Mouse (Mus musculus): Measurements from ENCODE around the gene Prodh2.
A peak's percentile ranks its signal among the peaks of the same experiment; 100 is the strongest.
"Not testable (repeated sequence)": the region's sequence is repeated elsewhere in the genome, so short reads cannot be mapped to it uniquely, and the experiment has no call there.

The Prodh2 gene

DNA sequence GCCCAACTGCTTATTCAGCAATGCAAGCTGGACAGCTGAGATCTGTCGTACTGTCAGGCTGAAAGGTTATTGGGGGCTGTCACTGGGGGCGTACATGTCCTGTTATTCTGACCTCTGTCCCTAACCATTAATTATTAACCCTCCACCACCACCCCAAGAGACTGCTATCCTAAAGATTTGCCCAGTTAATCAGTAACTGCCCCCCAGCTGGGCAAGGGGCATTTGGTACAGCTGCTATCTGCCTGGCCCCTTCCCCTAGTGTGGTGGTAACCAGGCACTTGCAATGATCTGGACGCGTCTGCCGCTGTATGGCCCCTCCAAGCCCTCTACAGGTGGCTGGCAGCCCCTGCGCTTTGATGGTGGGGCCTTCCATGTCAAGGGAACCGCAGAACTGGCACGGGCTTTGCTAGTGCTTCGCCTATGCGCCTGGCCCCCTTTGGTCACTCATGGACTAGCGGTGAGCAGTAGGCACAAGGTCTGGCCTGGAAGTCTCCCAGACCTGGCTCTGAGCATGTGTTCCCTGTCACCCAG lies at the start of gene Prodh2:
Gene Prodh2, plus strand, starts transcription at position 222 of the 531 bp plus-strand sequence.
- DNase-seq: peak; percentile 61 to 84

DNA sequence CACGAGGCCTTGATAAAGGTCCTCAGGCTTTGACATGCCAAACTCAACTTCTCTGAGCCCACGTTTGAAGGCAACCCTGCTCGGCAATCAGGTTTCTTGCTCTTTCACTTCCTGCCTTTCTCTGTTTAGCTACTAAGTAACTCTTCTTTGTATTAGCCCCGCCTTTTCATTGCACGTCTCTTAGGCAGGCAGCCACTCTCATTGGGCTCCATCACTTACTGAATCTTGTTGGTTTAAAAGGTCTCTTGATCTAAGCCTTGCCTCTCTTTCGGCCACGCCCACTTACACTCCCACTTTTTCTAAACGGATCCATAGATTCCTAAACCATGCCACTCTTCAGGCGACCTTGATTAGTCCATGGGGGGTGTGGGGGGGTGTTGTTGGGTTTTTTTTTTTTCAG lies 49.7 kb upstream of the Prodh2 start:
- DNase-seq: no peak

- peak in 1 of 2 experiments; percentile 37 for DNase-seq
Measured at GRCm38 (mm10) chr7:30444154-30444970, 49.1 kb upstream of the Prodh2 start.

DNA sequence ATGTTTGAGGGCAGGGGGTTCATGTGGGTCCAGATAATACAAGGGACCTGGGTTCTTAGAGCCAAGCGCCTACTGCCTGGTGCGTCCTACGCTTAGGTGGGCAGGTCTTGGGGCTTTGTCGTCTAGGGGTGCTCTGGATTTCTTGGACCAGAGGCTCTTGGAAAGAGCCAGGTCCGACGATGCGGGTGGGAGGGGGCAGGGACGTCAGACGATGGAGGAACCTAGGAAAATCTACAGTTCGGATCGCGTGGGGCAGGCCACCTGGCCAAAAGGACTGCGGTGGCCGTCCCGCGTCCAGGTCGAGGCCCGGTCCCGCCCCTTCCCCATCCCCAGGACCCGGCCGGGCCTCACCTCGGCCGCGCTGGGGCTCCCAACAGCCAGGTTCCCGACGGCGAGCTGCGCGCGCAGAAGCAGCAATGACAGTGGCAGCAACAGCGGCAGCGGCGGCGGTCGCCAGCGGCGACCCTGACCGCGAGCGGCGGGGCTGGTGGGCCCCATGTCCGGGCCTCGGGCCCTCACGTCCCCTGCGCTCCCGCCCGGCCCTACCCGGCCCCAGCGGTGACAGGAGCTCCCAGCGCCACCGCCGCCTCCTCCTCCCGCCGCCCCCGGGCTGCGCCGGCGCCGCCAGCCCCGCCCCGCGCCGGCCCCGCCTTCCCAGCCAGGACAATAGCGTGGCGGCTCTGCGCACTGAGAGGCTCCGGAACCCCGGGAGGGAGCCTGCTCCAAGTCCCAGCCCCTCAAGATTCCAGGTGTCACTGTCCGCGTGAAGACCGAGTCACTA lies 48.3 kb upstream of the Prodh2 start, which contains the start of gene Aplp1:
Gene Aplp1, minus strand, starts transcription at position 565 of the 781 bp plus-strand sequence.
- DNase-seq: peak; percentile 46 to 71

DNA sequence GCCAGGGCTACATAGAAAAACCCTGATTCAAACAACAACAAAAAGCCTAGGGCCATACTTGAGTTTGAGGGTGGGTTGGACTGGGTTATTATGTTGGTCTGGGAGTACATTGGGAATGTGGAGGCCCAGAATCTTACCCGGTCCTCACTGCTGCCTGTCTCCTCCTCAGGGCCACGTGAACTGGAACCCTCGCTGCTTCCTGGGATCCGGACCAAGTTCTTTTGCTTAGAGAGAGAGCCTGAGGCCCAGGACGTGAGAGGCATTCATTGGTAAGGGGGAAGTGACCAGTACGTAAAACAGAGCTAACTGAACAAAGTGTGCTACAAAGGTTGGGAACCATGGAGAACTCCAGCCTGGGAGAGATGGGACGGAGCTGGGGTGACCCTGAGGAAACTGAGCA lies 43.2 kb upstream of the Prodh2 start:
- peak in 1 of 2 experiments; percentile 29 for DNase-seq

- DNase-seq: no peak
Measured at GRCm38 (mm10) chr7:30453327-30453726, 40.1 kb upstream of the Prodh2 start.

- DNase-seq: peak; percentile 75 to 81
Measured at GRCm38 (mm10) chr7:30453766-30454165, 39.7 kb upstream of the Prodh2 start.

DNA sequence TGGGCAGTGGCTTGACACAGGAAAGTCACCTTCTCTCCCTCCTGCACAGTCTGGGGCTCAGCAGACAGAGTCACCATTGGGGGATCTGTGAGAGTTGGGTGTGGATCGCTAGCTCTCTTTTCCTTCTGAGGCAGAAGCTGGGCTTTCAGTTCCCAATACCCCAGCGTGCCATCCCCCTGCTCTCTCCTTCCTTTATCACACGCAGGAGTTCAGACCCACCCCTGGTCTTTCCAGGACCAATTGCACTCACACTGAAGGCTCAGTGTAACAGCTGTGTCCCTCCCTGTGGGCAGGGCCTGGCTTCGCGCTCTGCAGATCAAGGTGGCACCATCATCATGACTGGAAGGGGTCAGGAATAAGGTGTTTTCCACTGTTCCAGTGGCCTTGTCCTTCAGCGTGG lies 39.2 kb upstream of the Prodh2 start:
- no peak for DNase-seq

DNA sequence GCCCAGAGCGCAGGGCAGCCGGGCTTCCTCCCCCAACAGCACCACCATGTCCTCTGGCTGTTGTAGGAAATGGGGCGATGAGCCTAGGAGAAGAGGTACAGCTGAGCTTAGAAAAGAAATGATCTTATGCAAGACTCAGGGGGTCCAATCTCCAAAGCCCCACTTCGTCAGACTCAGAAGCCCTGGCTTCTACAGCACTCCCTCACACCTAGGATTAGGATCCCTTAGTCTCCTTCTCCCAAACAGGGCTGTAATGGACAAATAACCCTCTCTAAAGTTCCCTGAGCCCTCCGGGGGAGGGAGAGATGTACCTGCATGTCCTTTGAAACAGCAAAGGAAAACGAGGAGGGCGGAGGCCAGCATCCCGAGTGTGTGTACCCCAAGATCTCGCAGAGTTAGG lies 36.9 kb upstream of the Prodh2 start:
- DNase-seq: no peak

DNA sequence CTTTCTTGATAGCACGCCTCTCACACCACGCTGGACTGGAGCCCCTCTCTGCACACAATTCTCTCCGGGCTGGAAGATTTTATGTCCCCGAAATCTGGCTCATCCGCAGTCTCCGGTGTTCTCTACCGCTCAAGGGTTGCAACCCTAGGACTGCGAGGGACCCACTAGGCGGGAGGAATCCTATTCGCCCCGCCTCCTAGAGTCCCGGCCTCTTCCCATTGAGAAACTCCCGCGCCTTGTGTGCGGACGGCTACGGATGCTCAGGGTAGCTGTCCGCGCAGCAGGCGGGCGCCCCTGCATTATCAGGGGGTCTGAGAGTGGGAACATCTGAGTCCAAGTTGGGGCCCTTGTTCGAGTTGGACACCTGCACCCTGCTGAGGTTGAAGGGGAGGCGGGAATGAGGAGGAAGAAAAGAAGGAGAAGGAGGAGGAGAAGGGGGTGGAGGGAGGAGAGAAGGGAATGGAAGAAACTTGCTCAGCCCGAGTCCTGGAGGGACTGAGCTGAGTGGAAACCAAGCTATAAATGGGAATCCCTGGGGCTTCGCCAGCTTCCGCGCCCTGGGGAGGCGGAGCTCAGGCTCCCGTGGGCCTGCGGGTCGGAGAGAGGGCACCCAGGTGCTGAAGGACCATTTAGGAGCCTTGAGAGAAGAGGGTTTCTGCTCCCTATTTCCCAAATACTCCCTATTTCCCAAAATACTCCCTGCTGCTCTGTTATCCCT lies 36.4 kb upstream of the Prodh2 start:
- no peak for DNase-seq

DNA sequence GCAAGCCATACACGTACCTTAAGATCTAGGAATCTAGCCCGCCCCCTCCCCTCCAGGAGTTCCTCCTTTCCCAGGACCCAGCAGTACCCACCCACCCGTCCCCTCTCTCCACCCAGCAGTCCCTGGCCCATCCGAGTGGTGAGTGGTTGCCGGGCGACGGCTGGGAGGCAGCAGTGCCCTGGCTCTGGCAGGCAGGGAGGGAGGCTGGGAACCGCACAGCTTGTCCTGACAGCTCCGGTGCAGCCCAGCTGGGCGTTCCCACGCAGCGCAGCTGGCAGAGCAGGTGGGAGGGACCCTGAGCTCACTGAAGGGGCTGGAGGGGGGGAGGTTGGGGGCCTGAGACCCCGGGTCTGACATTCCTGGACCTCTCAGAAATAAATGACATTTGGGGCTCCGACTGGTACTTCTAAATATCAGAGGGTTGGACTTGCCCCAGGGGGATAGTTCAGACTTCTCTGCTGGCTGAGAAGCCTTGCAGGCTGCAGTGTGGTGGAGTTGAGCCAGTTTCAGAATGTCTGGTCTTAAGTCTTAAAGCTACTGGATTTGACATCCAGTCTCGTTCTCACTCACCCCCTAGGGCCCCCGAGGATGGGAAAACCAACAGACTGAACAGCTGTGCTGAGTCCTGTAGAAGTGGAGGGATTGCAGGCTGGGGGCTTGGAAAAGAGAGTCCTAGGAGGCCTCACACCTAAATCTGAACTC lies 35.6 kb upstream of the Prodh2 start, which contains the start of the genes Kirrel2 and Nphs1:
Gene Kirrel2, minus strand, starts transcription at position 62 of the 702 bp plus-strand sequence.
Gene Nphs1, plus strand, starts transcription at position 687 of the 702 bp plus-strand sequence.
- DNase-seq: no peak

DNA sequence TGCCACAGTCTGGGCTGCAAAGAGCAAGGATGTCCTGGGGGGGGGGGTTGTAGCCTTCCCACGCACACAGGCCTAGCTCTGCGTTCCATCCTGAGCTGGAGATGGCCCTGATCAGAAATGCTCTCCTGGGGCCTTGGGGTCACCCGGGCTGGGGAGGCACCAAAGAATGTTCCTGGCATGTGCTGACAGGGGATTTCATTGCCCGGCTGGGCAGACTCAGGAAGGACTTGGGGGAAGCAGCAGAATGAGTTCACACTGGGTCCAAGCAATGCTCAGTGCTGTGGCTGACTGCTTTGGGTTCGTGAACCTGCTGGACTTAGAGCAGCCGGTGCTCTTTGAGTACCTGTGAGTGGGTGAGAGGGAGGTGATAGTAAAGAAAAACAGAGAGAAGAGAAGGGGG lies 33.9 kb upstream of the Prodh2 start:
- peak in 1 of 2 experiments; percentile 45 for DNase-seq

GRCm38 (mm10) chr7:30463568-30463967 lies 29.9 kb upstream of the Prodh2 start:
- peak in 1 of 2 experiments; percentile 14 for DNase-seq

DNA sequence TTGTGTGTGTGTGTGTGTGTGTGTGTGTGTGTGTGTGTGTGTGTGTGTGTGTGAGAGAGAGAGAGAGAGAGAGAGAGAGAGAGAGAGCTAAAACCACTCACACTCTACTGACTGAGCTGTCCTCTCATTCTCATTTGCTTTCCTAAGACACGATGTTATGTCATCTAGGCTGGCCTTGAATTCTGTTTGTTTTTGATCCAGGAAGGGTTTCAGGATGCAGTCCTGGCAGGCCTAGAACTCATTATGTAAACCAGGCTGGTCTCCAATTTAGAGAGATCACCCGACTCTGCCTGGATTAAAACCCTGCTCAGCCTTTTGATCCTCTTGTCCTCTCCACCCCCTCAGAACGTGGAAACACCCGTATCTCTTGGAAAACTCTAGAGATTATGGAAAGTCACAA lies 29.4 kb upstream of the Prodh2 start:
- DNase-seq: peak in 1 of 2 experiments; percentile 2

GRCm38 (mm10) chr7:30464816-30465300 lies 28.6 kb upstream of the Prodh2 start:
- DNase-seq: no peak

GRCm38 (mm10) chr7:30472411-30472810 lies 21.0 kb upstream of the Prodh2 start:
- peak; percentile 54 to 60 for DNase-seq

DNA sequence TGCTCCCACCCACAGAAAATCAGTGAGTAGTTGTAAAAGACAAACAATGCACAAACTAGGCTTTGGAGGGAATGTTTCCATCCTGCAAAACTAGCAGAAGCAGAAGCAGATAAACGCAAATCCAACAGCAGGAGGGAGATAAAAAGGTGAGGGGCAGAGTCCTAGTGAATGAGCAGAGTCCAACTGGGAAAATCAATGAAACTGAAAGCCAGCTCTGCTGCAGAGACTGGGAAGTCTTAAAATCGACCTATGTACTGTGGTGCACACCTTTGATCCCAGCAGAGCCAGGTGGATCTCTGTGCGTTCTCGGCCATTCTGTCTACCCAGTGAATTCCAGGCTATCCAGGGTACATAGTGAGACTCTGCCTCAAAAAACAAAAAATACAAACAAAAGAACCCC lies 18.4 kb upstream of the Prodh2 start:
- no peak for DNase-seq

- not testable (repeated sequence) for DNase-seq
Measured at GRCm38 (mm10) chr7:30476136-30476535, 17.3 kb upstream of the Prodh2 start.

DNA sequence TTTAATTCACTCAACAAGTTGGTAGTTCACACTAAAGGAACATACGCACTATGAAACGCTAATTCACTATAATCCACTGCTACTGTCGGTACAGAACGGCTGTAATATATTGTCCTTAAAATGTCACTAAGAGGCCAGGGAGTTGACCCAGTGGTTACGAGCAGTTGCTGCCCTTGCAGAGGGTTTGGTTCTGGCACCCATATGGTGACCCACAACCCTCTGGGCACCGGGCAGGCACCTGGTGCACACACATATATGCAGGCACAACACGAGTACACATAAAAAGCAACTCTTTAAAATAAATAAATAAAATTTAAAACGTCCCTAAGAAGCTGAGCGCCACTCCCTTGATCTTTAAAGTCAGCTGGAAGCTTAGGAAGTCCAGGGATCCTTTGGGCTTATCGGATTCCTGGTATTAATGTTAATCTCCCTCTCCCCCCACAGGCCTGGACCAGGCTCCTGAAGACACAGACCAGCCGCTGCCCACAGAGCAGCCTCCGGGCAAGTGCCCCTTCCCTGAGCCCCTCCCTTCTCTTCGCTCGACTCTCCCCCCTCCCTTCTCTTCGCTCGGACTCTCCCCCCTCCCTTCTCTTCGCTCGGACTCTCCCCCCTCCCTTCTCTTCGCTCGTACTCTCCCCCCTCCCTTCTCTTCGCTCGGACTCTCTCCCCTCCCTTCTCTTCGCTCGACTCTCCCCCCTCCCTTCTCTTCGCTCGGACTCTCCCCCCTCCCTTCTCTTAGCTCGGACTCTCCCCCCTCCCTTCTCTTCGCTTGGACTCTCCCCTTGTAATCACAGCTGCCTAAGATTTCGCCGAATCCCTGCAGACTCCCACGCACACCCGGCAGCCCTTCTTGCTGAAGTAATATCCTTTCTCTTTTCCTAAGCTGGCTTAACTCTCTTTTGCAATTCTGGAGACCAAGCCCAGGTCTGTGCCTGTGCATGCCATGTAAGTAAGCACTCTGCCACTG lies 15.7 kb upstream of the Prodh2 start:
- DNase-seq: peak in 1 of 2 experiments; percentile 38

- DNase-seq: peak; percentile 30 to 48
Measured at GRCm38 (mm10) chr7:30484250-30484649, 9.2 kb upstream of the Prodh2 start.

Measured in kidney, postnatal 25 days (tissue).